Mouse (Mus musculus) B cell, adult 67 days (primary cell): ENCODE data around the gene Hsf3. TPM values are rescaled to one million over a fixed set of nuclear protein-coding genes. Genes with fewer than 3 reads are reported as not detected.

Experiments
- total RNA-seq, 2 experiments: library from RNA; stranded (reverse); gene quantifications; 4 replicates each; pipeline ENCODE4 v1.2.4; 2023

Gene Hsf3
- total RNA-seq, result not detected

DNA sequence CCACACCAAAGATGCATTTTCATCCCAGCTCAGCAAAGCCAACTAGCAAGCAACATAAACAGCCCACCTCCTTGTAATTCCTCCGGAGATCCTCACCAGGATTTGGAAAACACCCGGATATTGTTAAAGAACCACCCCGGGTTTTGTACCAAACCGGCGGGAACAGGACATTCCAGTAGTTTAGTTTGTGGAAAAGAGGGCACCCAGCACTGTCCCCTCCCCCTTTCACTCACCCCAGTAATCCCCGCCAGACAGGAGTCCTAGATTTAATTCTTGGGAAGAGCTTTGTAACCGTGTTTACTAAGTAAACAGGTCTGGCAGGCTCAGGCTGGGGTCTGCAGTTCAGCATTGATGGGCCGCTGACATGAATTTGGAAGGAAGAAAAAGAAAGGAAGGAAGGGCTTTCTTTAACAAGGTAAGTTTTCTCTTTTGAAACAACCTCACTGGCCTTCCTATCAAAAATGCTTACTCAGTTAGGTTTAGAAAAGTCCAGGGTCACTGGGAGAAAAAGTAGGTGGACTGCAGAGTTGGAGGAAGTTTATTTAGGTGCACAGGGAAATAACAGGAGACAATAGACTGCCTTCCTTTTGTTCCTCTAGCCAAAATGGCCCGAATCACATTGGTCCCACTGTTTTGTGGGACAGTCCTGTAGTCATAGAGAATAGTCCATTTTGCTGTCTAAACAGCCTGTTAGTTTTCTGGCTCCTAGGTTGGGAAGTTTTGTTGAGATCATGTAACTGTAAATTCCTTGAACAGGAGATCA, at the start of gene Hsf3:
Gene Hsf3 (minus strand): TSS at position 94 of the 763 bp plus-strand sequence.

DNA sequence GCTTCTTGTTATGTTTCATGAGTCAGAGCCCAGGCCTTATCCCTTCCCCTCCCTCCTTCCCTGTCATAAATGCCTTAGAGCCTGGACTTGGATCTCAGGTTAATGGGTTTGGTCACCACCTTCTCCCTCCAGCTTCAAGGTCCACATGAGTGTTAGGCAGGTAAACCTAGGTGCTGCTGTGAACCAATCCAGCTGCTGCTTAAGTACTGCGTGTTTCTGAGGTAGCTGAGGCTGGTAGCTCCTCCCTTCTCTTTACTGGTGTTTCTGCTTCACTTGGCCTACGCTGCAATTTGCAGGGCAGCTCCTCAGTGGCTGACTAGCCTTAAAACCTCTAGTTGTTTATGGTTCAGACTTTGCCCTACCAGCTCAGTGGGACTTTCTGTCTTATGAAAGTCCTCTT, 945 bp downstream of the Hsf3 start, which contains the start of gene Heph:
Gene Heph (plus strand): TSS at position 211 of the 400 bp plus-strand sequence.

DNA sequence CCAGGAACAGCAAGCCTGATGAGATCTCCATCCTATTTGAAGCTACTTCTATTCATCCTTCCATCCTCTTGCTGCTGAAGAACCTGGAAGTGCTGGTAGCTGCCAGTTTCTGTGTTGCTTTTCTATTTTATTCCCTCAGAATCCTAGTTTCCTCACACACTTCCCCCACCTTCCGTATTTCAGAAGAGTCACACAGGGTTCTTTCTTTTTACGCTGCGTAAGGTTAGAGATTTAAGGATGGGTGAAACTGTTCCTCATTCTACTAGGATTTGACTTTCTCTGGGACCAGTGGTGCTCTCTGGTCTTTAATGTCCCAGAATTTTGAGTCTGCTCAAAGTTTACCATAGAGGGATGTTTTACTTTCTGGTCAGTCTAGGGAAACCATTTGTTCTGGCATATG, 162.8 kb downstream of the Hsf3 start, which contains the start of gene Vsig4:
Gene Vsig4 (minus strand): TSS at position 101 of the 400 bp plus-strand sequence.

Other genes with a start within 250 kb of the Hsf3 start
- gene Vsig4, start 162.9 kb downstream of the Hsf3 start, total RNA-seq, result not detected
- not detected for gene Heph, start 935 bp downstream of the Hsf3 start, total RNA-seq